Mouse (Mus musculus) cortical plate, adult 2 months (tissue): ENCODE data around the gene Abhd12. TPM values are rescaled to one million over a fixed set of nuclear protein-coding genes. Genes with fewer than 3 reads are reported as not detected.

Experiments
- H3K27ac ChIP-seq: fragments of 200-500 bp; 2 replicates; pipeline ENCODE4 v1.5.1; 2012; ENCODE audit warnings: low read length, control low read depth, inconsistent platforms; ENCODE audit not compliant: insufficient read depth
- H3K4me1 ChIP-seq: fragments of 200-500 bp; 2 replicates; pipeline ENCODE4 v1.6.1; 2011; ENCODE audit warnings: low read length; ENCODE audit not compliant: control insufficient read depth, insufficient read depth
- H3K4me3 ChIP-seq: fragments of 200-500 bp; 2 replicates; pipeline ENCODE4 v1.5.1; 2011; ENCODE audit warnings: mild to moderate bottlenecking, low read length, control low read depth; ENCODE audit not compliant: insufficient read depth
- CTCF ChIP-seq: fragments of 200-500 bp; IDR thresholded peaks from 2 replicates; pipeline ENCODE4 v1.5.1; 2011; ENCODE audit warnings: mild to moderate bottlenecking, control low read depth, low read length; ENCODE audit not compliant: insufficient read depth; ENCODE audit errors: extremely low read depth
- POLR2A ChIP-seq: fragments of 200-500 bp; IDR thresholded peaks from 2 replicates; pipeline ENCODE4 v1.6.1; 2011; ENCODE audit warnings: mild to moderate bottlenecking, low read length, control low read depth; ENCODE audit not compliant: insufficient read depth; ENCODE audit errors: extremely low read depth
- polyA plus RNA-seq: library from polyadenylated mRNA; depleted of rRNA; stranded (reverse); fragments of >200 nt; gene quantifications from 2 replicates; pipeline ENCODE4 v1.2.3, GENCODE M21; 2012

The Abhd12 gene
- polyA plus RNA-seq, 1 experiment: 361 TPM

DNA sequence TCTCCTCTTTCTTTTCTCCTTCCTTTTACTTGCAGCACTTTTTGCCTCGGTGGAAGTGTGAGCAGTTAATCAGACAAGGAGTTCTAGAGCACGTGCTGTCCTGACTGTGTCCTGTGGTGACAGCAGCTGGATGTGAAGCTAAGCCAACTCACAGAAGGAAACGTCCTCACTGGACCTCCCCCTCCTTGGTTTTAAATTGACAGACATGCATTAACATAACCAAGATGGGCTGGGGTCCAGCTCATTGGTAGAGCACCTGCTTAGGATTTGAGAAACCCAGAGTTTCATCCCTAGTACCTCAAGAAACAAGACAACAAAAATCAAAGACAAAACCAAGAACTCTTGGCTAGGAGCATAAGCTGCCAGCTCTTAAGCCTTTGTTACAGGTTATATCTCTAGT is 26.3 kb upstream of the Abhd12 start:
- TF ChIP-seq CTCF: no peak
- no peak for TF ChIP-seq POLR2A
- Histone ChIP-seq H3K27ac (no peak overlapping the region), H3K4me3 (no peak overlapping the region), H3K4me1 (no peaks in the 10 kb centered on the region)

DNA sequence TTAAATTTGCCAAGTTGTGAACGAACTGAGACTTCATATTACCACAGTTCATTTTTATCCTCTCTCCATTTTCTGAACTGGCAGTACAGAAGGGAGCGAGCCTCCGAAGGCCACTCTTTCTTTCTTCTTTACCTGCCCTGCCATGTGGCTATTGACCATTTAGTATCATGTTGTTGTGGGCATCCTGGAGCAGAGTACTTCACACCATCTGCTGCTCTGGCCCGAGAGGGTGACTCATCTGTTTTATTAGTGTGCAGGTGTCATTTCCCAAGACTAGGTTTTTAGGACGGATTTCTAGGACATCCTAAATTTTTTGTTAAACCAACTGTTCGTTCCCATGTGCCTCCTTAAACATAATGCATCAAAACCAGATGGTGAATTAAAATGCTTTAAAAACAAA is 24.6 kb upstream of the Abhd12 start:
- Histone ChIP-seq H3K4me3 (no peak overlapping the region), H3K4me1 (no peaks in the 10 kb centered on the region), H3K27ac (no peak overlapping the region)
- TF ChIP-seq POLR2A (no peak), CTCF (no peak)

DNA sequence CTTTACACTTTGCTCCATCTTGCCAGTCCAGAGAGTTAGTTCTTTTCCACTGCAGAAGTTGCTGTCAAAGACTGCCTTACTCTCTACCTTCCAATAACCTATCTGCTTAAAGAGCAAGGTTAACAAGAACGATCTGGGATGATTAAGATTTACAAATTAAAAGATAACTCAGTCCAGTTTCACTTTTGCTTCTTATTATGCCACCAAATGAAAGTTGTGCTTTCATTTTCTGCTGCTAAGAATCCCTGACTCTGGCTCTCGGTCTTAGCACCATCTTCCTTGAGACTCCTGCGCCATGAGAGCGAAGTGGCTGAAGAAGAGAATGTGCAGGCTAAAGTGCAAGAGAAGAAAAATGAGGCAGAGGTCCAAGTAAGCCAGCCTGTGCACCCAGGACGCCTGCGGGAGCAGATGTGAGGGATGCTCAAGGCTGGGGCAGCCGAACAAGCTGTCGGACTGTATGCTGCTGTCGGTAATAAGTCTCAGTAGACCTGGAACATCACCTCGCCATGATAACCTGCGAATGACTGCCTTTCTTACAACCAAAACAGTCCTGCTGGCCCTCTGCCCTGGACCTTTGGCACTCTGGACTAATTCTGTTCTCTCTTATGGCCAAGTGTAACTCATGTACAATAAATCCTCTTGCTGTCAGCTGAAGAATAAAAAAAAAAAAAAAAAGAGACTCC is 22.6 kb upstream of the Abhd12 start:
- Histone ChIP-seq H3K4me1 (0 out of 2 replicates have a peak, but pooled peaks cover 1% of the 10 kb centered on the region), H3K27ac (no peak overlapping the region), H3K4me3 (no peak overlapping the region)
- no peak for TF ChIP-seq CTCF
- TF ChIP-seq POLR2A: no peak

DNA sequence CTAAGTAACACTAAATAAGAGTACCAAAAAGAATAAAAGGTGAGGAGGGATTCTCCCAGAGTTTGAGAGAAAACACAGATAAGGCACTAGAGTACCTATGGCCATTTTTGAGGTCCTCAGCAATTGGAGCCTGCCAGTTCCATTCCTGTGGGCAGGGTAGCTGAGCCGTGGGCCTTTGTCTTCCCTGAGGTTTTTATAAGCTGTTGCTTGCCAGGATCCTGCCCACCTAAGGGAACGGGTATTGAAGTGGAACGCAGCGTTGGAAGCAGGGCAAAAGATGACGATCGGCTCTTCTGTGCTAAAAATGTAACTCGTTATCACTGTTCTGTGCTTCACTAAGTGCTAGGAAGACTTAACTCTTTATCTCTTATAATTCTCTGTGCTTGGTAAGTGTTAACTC is 19.0 kb upstream of the Abhd12 start:
- H3K27ac ChIP-seq: no peak overlapping the region
- H3K4me1 ChIP-seq: 0 out of 2 replicates have a peak, but pooled peaks cover 1% of the 10 kb centered on the region
- H3K4me3 ChIP-seq: no peak overlapping the region
- TF ChIP-seq CTCF: no peak

DNA sequence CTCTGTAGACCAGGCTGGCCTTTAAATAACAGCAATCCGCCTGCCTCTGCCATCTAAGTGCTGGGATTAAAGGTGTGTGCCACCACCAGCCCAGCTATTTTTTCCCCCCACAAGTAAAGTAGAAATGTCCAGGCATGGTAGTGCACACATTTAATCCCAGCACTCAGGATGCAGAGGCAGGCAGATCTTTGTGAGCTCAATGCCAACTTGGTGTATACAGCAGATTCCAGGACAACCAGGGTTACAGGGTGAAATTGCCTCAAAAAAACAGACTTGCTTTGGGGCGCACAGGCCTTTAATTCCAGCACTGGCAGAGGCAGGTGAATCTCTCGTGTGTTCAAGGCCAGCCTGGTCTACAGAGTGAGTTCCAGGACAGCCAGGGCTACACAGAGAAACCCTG is 18.5 kb upstream of the Abhd12 start:
- TF ChIP-seq POLR2A: no peak
- TF ChIP-seq CTCF: no peak
- Histone ChIP-seq H3K27ac (no peak overlapping the region), H3K4me3 (no peak overlapping the region)

DNA sequence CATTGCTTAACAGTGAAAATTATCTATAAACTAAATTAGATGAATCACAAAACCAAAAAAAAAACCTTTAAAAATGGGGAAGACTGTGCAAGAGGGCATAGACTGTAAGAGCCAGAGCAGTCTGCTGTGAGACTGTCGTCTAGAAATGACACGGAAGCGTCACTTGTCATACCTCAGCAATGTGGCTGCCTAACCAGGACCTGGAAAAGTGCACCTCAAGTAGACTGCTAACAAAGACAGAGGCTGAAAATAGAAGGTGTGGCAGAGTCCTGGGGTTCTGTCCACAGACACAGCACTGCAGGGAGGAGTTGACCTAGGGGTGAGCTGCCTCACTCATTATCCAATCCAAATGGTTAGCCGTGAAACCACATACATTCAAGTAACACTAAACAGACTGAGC is 17.6 kb upstream of the Abhd12 start:
- Histone ChIP-seq H3K4me3 (no peak overlapping the region), H3K27ac (no peak overlapping the region)
- no peak for TF ChIP-seq CTCF
- TF ChIP-seq POLR2A: no peak

More for the DNA sequence above, 18.5 kb upstream of the Abhd12 start:
- H3K4me1 ChIP-seq: 0 out of 2 replicates have a peak, but pooled peaks cover 1% of the 10 kb centered on the region

DNA sequence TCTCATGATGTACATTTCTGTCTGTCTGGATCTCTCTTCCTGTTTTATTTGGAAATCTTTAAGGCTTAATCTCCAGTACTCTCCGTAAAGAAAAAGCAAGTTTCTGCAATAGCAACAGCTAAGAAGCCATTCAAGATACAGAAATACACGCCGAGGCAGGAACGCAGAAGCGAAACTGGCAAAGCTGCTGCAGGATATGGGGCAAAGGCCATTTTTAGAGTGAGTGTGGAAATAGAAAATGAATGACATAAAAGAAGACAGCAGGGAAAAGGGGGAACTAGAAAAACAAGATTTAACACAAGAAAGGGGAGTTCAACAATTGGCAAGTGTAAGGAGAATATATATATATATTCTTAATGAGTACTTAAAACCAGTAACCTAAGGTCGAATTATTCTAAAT is 17.2 kb upstream of the Abhd12 start:
- Histone ChIP-seq H3K27ac (no peak overlapping the region), H3K4me3 (no peak overlapping the region)
- TF ChIP-seq POLR2A (no peak), CTCF (no peak)

More for the DNA sequence above, 17.6 kb upstream of the Abhd12 start:
- 0 out of 2 replicates have a peak, but pooled peaks cover 1% of the 10 kb centered on the region for H3K4me1 ChIP-seq

DNA sequence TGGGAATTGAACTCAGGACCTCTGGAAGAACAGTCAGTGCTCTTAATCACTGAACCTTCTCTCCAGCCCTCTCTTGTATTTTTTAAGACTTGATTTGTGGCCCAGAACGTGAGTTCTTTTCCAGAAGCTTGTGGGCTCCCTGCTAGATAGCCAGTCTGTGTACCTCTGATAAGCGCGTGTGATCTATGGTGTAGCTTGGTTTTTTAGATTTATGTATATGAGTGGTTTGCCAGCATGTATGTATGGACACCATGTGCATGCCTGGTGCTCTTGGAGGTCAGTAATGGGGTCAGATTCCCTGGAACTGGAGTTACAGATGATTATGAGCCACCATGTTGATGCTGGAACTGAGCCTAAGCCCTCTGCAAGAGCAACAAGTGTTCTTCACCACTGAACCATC is 16.0 kb upstream of the Abhd12 start:
- TF ChIP-seq POLR2A: no peak
- TF ChIP-seq CTCF: no peak
- Histone ChIP-seq H3K27ac (no peak overlapping the region), H3K4me1 (0 out of 2 replicates have a peak, but pooled peaks cover 1% of the 10 kb centered on the region), H3K4me3 (no peak overlapping the region)

More for the DNA sequence above, 17.2 kb upstream of the Abhd12 start:
- H3K4me1 ChIP-seq: 0 out of 2 replicates have a peak, but pooled peaks cover 1% of the 10 kb centered on the region

DNA sequence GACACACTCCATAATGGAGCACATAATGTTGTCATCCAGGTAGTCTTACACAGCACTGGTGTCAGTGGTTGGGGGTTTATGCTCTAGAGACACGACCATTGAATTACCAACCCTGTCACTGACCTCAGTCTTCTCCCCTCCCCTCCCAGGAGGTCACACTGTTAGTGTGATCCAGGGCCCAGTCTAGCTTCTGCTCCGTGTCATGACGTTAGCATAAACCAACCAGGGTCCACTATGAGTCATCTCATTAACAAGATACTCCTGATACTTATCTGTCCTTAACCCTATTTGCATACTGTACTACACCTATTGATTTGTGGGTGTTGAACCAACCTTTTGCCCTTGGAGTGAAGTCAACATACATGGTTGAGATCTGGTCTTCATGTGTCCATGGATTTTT is 14.2 kb upstream of the Abhd12 start:
- H3K4me3 ChIP-seq: no peak overlapping the region
- no peaks in the 10 kb centered on the region for H3K4me1 ChIP-seq
- H3K27ac ChIP-seq: no peak overlapping the region
- TF ChIP-seq CTCF (no peak), POLR2A (no peak)

DNA sequence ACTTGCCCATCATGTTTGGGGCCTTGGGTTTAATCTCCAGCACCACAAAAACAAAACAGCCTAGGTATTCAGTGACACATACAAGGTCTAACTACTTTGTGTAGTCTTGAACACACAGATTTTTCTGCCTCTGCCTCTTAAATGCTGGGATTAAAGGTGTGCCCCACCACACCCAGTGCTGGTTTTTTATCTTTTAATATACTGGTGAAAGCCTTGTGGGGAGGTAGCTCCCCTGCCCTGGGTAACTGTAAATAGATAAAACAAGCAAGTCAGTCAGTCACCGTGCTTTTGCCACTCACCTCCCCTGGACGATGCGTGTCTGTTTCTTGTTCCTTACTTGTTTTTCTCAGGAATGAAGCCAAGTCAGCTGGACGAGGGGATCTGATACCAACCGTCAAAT is 11.2 kb upstream of the Abhd12 start:
- Histone ChIP-seq H3K4me1 (no peaks in the 10 kb centered on the region), H3K4me3 (no peak overlapping the region), H3K27ac (no peak overlapping the region)
- TF ChIP-seq CTCF (no peak), POLR2A (no peak)
